Mouse (Mus musculus) thymus, adult 2 months (tissue): Measurements from ENCODE around the gene Kcnh7. TPM values are rescaled to one million over a fixed set of nuclear protein-coding genes. Genes with fewer than 3 reads are reported as not detected.

Experiments used
- DNase-seq: peaks from one replicate; pipeline ENCODE4 v3.0.0; 2021
- H3K27ac ChIP-seq: fragments of 200-500 bp; 2 replicates; pipeline ENCODE4 v1.5.1; 2012; ENCODE audit warnings: low read length, control low read depth; ENCODE audit not compliant: control insufficient read depth, insufficient read depth
- H3K27me3 ChIP-seq: fragments of 200-500 bp; 2 replicates; pipeline ENCODE4 v1.6.1; 2012; ENCODE audit warnings: mild to moderate bottlenecking, low read length, moderate library complexity, mixed read lengths; ENCODE audit not compliant: control insufficient read depth, insufficient read depth
- H3K36me3 ChIP-seq: fragments of 200-500 bp; 2 replicates; pipeline ENCODE4 v1.6.1; 2012; ENCODE audit warnings: mild to moderate bottlenecking, low read length, moderate library complexity; ENCODE audit not compliant: control insufficient read depth, insufficient read depth
- H3K4me1 ChIP-seq: fragments of 200-500 bp; replicated peaks from 2 replicates; pipeline ENCODE4 v1.6.1; 2012; ENCODE audit warnings: low read length; ENCODE audit not compliant: control insufficient read depth, insufficient read depth
- H3K4me3 ChIP-seq: fragments of 200-500 bp; 2 replicates; pipeline ENCODE4 v1.5.1; 2012; ENCODE audit warnings: mild to moderate bottlenecking, low read length, control low read depth, moderate library complexity; ENCODE audit not compliant: control insufficient read depth, insufficient read depth
- CTCF ChIP-seq: fragments of 200-500 bp; IDR thresholded peaks from 2 replicates; pipeline ENCODE4 v1.5.1; 2012; ENCODE audit warnings: mild to moderate bottlenecking, control low read depth, low read length, moderate library complexity, borderline replicate concordance; ENCODE audit not compliant: control insufficient read depth, poor library complexity, insufficient read depth; ENCODE audit errors: extremely low read depth
- POLR2A ChIP-seq: fragments of 200-500 bp; IDR thresholded peaks from 2 replicates; pipeline ENCODE4 v1.6.1; 2012; ENCODE audit warnings: mild to moderate bottlenecking, low read length, control low read depth, moderate library complexity; ENCODE audit not compliant: control insufficient read depth, poor library complexity, insufficient read depth; ENCODE audit errors: extremely low read depth
- WGBS: fragments of 180-500 bp; shearing (Covaris S2); methylation state at CpG from one replicate; pipeline ENCODE4 v1.1.7; 2018; 5-methylcytosine and 5-hydroxymethylcytosine counted together
- polyA plus RNA-seq: library from polyadenylated mRNA; depleted of rRNA; stranded (reverse); fragments of >200 nt; gene quantifications from 2 replicates; pipeline ENCODE4 v1.2.3, GENCODE M21; 2012

Kcnh7 gene
- polyA plus RNA-seq, 1 experiment = 0.03 TPM

GRCm38 (mm10) chr2:62878763-62879162, 305.3 kb downstream of the Kcnh7 start:
- WGBS = 90% methylated on average over 4 of the region's 4 CpGs
- Histone ChIP-seq H3K4me1 (no peaks in the 10 kb centered on the region), H3K4me3 (no peak overlapping the region), H3K36me3 (no peaks in the 10 kb centered on the region), H3K27ac (no peak overlapping the region), H3K27me3 (no peaks in the 10 kb centered on the region)
- TF ChIP-seq POLR2A (no peak), CTCF (no peak)
- DNase-seq = no peak

- TF ChIP-seq CTCF (no peak), POLR2A (no peak)
- no peaks in the 10 kb centered on the region for H3K4me1 ChIP-seq
These were observed 328.7 kb downstream of the Kcnh7 start for GRCm38 (mm10) chr2:62855391-62855790.

GRCm38 (mm10) chr2:62842630-62843029, 341.5 kb downstream of the Kcnh7 start:
- Histone ChIP-seq H3K4me3 (no peak overlapping the region), H3K27ac (no peak overlapping the region), H3K27me3 (no peaks in the 10 kb centered on the region), H3K36me3 (no peaks in the 10 kb centered on the region), H3K4me1 (no peaks in the 10 kb centered on the region)
- 85% methylated on average over 1 of the region's 1 CpGs for WGBS
- no peak for TF ChIP-seq CTCF
- DNase-seq = no peak

More at GRCm38 (mm10) chr2:62855391-62855790, 328.7 kb downstream of the Kcnh7 start:
- Histone ChIP-seq H3K27me3 (no peaks in the 10 kb centered on the region), H3K4me3 (no peak overlapping the region), H3K36me3 (no peaks in the 10 kb centered on the region), H3K27ac (no peak overlapping the region)
- WGBS = 99% methylated on average over 3 of the region's 3 CpGs
- no peak for DNase-seq

DNA sequence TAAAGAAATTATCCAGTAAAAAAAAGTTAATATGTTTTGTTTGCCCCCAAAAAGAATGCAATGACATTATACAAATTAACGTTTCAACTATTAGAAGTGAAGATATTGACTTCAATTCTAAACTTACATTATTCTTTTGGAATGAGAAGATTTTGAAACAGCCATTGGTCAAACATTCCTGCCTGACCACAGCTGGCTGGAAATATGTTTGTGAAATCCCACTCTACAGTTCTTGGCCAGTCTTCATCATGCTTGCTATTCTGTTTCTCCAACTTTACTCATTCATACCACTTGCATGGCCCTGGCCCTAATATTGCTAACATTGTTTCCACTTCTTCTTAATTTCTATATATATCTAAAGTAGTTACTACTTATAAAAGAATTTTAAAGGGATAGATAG, 349.8 kb downstream of the Kcnh7 start:
- Histone ChIP-seq H3K27me3 (no peaks in the 10 kb centered on the region), H3K27ac (no peak overlapping the region), H3K4me3 (no peak overlapping the region), H3K36me3 (no peaks in the 10 kb centered on the region), H3K4me1 (no peaks in the 10 kb centered on the region)
- DNase-seq = no peak
- TF ChIP-seq CTCF (no peak), POLR2A (no peak)
- WGBS = 85% methylated on average over 1 of the region's 1 CpGs

GRCm38 (mm10) chr2:62819231-62819630, 364.9 kb downstream of the Kcnh7 start:
- Histone ChIP-seq H3K27ac (no peak overlapping the region), H3K4me1 (no peaks in the 10 kb centered on the region), H3K4me3 (no peak overlapping the region), H3K36me3 (no peaks in the 10 kb centered on the region), H3K27me3 (no peaks in the 10 kb centered on the region)
- WGBS = 88% methylated on average over 2 of the region's 2 CpGs
- DNase-seq = no peak
- TF ChIP-seq POLR2A (no peak), CTCF (no peak)

- DNase-seq = no peak
- TF ChIP-seq CTCF (no peak), POLR2A (no peak)
- 91% methylated on average over 3 of the region's 3 CpGs for WGBS
- no peaks in the 10 kb centered on the region for H3K36me3 ChIP-seq
- no peaks in the 10 kb centered on the region for H3K4me1 ChIP-seq
- H3K27me3 ChIP-seq = no peaks in the 10 kb centered on the region
- H3K4me3 ChIP-seq = no peak overlapping the region
- no peak overlapping the region for H3K27ac ChIP-seq
These were observed 368.1 kb downstream of the Kcnh7 start for GRCm38 (mm10) chr2:62816016-62816415.

GRCm38 (mm10) chr2:62808813-62809212, 375.3 kb downstream of the Kcnh7 start:
- H3K27me3 ChIP-seq = no peaks in the 10 kb centered on the region
- WGBS = 68% methylated on average over 4 of the region's 4 CpGs
- DNase-seq = no peak
- H3K4me3 ChIP-seq = no peak overlapping the region
- no peaks in the 10 kb centered on the region for H3K4me1 ChIP-seq
- TF ChIP-seq CTCF = no peak
- no peak for TF ChIP-seq POLR2A
- H3K27ac ChIP-seq = no peak overlapping the region
- H3K36me3 ChIP-seq = no peaks in the 10 kb centered on the region

DNA sequence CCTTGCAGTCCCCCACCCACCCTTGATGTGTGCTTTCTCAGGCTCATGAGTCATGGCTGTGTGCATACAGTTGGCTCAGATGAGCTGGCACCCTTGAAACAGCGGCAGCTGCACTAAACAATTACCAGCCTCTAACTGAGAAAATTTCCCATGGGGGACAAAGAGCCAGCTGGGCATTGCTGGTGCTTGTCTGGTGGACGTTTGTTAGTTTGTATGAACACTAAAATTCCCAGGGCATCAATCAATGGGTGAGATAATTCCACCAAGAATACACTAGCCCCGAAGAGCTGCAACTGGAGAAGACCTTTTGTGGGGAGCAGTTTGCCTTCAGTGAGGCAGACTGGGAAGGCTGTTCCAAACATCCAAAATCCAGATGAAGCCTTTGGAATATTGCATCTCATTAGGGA, 376.6 kb downstream of the Kcnh7 start:
- H3K4me3 ChIP-seq = no peak overlapping the region
- H3K4me1 ChIP-seq = no peaks in the 10 kb centered on the region
- TF ChIP-seq CTCF (no peak), POLR2A (no peak)
- H3K27ac ChIP-seq = no peak overlapping the region
- no peak for DNase-seq
- no peaks in the 10 kb centered on the region for H3K36me3 ChIP-seq
- no peaks in the 10 kb centered on the region for H3K27me3 ChIP-seq
- WGBS = 76% methylated on average over 3 of the region's 3 CpGs
